Mouse (Mus musculus): ENCODE measurements around the gene Snx22.

DNA sequence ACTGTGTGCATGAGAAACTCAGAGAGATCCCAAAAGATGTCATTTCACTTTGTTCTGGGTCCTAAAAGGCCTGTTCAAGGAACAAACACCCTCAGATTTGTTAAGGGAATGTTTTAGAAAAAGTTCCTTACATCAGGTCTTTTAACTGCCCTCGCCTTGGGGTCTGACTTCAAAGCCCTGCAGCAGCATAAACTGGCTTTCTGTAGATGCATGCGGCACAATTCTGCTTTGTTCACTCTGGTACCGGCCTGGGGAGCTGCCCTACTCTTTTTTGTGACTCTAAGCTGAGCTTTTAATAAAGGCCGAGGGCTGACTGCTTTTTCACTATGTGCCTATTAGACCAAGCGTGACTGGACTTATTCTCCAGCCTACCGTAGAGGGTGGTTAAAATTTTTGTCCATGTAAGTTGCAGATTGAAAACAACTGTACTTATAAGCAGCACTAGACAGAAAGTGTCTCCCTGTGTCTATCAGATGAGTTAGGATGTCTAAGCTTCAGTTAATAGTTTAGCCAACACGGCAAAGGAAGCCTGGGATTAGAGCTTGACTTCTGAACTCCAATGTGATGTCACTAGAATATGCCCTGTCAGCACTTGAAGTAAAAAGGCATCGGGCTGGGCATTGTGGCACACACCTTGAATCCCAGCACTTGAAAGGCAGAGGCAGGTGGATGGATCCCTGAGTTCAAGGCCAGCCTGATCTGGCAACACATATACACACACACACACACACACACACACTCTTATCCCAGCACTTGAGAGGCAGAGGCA lies 41.3 kb upstream of the Snx22 start:
- TF ChIP-seq EP300 (IDR thresholded peaks at IDR 0.05; ENCODE audit: insufficient read depth, low read depth, low read length) (no peak), POLR2A (IDR thresholded peaks at IDR 0.05; ENCODE audit: insufficient read depth, low read length) (no peak)

Measured in ES-Bruce4 (cell line).